Mouse (Mus musculus) stomach, embryonic 16.5 days (tissue): ENCODE data around the gene Sstr3. TPM values are rescaled to one million over a fixed set of nuclear protein-coding genes. Genes with fewer than 3 reads are reported as not detected.
A peak's percentile ranks its signal among the peaks of the same experiment; 100 is the strongest.

Source experiments
- ATAC-seq: fragments of 200-750 bp; cut with Nextera tagmentation; 2 replicates; pipeline ENCODE4 v1.8.0; 2017; ENCODE audit warnings: moderate number of reproducible peaks, moderate TSS enrichment; ENCODE audit not compliant: insufficient read depth, low FRiP score
- H3K27ac ChIP-seq: fragments of 300-500 bp; sonication (generic); 2 replicates; pipeline ENCODE4 v1.5.1; 2014; ENCODE audit warnings: low read length
- H3K27me3 ChIP-seq: fragments of 300-500 bp; sonication (generic); 2 replicates; pipeline ENCODE4 v1.6.1; 2014; ENCODE audit warnings: low read length, control low read depth, mixed read lengths; ENCODE audit not compliant: control insufficient read depth, insufficient read depth
- H3K36me3 ChIP-seq: fragments of 300-500 bp; sonication (generic); 2 replicates; pipeline ENCODE4 v1.6.1; 2014; ENCODE audit warnings: low read length; ENCODE audit not compliant: control insufficient read depth, insufficient read depth
- H3K4me1 ChIP-seq: fragments of 300-500 bp; sonication (generic); 2 replicates; pipeline ENCODE4 v1.6.1; 2014; ENCODE audit warnings: low read length, control low read depth, mixed read lengths; ENCODE audit not compliant: control insufficient read depth, insufficient read depth
- H3K4me2 ChIP-seq: fragments of 300-500 bp; sonication (generic); 2 replicates; pipeline ENCODE4 v1.6.1; 2014; ENCODE audit warnings: low read depth, low read length, mixed read lengths
- H3K4me3 ChIP-seq: fragments of 300-500 bp; sonication (generic); replicated peaks from 2 replicates; pipeline ENCODE4 v1.5.1; 2014; ENCODE audit warnings: mild to moderate bottlenecking, low read length
- H3K9ac ChIP-seq: fragments of 300-500 bp; sonication (generic); 2 replicates; pipeline ENCODE4 v1.6.1; 2014; ENCODE audit warnings: low read length
- H3K9me3 ChIP-seq: fragments of 300-500 bp; sonication (generic); replicated peaks from 2 replicates; pipeline ENCODE4 v1.6.1; 2016; ENCODE audit warnings: low read length, control low read depth; ENCODE audit not compliant: control insufficient read depth
- WGBS: fragments of 180-500 bp; shearing (Covaris S2); extraction: QIAGEN DNeasy Blood & Tissue Kit; methylation state at CpG from one replicate; pipeline ENCODE4 v1.1.7; 2014; 5-methylcytosine and 5-hydroxymethylcytosine counted together
- polyA plus RNA-seq: library from polyadenylated mRNA; unstranded; fragments of >200 nt; fragmentation: Nextera tagmentation; extraction: Ambion mirVana; gene quantifications from 2 replicates; pipeline ENCODE4 v1.2.1, GENCODE M21; 2015

The Sstr3 gene
- polyA plus RNA-seq, 1 experiment from 2014 or later = 0.12 TPM

DNA sequence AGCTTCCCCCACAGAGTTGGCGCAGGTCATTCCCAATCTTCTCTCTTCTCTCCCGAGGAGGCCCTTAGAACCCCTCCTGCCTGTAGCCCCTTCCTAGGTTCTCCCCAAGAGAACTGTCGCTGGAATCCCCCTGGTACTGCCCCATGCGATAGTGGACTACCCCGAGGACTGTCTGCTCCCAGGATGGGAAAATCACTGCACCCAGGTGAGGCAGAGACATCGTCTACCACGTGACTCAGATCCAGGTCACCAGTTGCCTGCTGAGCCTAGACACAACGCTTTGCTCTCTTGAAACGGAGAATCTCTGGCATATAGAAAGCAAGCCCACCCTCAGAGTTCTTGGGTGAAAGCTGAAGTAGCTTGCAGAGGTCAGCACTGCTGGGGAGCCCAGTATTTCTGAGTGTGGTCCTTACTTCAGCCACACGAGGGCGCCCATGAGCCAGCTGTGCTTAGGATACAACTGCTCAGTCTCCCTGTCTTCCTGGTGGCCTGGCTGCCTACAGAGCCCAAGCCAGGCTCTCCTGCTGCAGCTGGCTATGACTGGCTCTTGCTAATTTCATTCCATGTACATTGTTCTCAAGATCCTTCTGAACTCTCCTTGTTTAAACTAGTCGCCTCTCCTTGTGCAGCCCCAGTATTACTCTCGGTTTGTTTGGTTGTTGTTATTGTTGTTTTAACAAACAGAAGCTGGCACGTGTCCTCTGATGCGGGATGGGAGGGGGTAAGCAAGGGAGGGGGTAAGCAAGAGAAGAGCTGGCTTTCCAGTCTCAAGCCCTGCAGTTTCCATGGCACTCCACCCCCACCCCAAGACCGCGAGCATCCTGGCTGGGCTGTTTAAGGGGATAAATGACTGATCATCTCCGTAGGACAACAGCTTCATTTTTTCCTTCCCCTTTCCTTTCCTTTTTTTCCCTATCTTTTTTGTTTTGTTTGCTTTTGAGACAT, 42.8 kb upstream of the Sstr3 start:
- Histone ChIP-seq H3K4me3 (no peak overlapping the region), H3K9ac (no peak overlapping the region), H3K27me3 (no peaks in the 10 kb centered on the region), H3K36me3 (no peaks in the 10 kb centered on the region), H3K9me3 (no peaks in the 10 kb centered on the region), H3K27ac (no peak overlapping the region), H3K4me1 (0 out of 2 replicates have a peak, but pooled peaks cover 3% of the 10 kb centered on the region), H3K4me2 (no peak overlapping the region)
- peak; percentile 68; the same call in 1 of the 2 replicates for ATAC-seq
- 53% methylated on average over 18 of the region's 18 CpGs for WGBS

DNA sequence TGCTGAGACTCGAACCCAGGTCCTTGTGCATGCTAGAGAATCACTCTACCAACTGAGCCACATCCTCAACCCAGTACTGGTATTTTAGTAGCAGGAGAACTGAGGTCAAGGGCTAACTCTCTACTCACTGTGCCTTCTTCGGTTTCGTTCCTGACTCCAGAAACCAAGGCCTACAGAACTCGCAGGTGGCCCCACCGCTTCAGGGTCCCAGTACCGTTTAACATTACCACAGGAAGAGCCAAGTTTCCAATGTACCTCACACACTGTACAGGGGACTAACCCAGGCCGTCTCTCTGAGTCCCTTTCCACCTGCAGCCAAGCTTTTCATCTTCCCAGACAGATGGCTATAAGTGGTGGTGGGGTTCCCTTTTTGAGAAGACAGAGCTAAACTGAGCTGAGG, 40.9 kb upstream of the Sstr3 start:
- Histone ChIP-seq H3K9me3 (no peaks in the 10 kb centered on the region), H3K9ac (no peak overlapping the region), H3K4me1 (peaks cover 9% of the 10 kb centered on the region), H3K4me2 (no peak overlapping the region), H3K36me3 (no peaks in the 10 kb centered on the region), H3K4me3 (no peak overlapping the region), H3K27ac (no peak overlapping the region), H3K27me3 (no peaks in the 10 kb centered on the region)
- WGBS = 86% methylated on average over 7 of the region's 7 CpGs
- no peak for ATAC-seq

DNA sequence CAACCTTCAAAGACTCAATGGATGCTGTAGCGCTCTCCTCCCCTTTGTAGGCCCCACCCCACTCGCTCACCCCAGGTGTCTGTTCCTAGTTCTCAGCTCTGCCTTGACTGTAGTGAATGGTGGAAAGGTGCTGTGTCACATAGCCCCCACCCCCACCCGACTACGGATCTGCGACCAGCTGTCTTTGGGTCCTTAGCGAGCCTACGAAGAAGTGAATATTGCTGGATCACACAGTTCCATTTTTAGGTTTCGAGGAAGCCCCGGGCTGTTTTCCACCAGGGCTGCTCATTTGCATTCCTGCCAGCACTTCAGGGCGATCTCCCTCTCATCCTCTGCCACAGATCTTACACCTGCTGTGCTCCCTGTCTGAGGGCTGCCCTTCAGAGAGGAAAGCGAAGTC, 38.9 kb upstream of the Sstr3 start:
- H3K9me3 ChIP-seq = no peaks in the 10 kb centered on the region
- H3K4me2 ChIP-seq = no peak overlapping the region
- no peak overlapping the region for H3K9ac ChIP-seq
- H3K36me3 ChIP-seq = no peaks in the 10 kb centered on the region
- no peak for ATAC-seq
- H3K4me1 ChIP-seq = peaks cover 13% of the 10 kb centered on the region
- H3K4me3 ChIP-seq = no peak overlapping the region
- 22% methylated on average over 11 of the region's 11 CpGs for WGBS
- H3K27ac ChIP-seq = no peak overlapping the region
- H3K27me3 ChIP-seq = no peaks in the 10 kb centered on the region

DNA sequence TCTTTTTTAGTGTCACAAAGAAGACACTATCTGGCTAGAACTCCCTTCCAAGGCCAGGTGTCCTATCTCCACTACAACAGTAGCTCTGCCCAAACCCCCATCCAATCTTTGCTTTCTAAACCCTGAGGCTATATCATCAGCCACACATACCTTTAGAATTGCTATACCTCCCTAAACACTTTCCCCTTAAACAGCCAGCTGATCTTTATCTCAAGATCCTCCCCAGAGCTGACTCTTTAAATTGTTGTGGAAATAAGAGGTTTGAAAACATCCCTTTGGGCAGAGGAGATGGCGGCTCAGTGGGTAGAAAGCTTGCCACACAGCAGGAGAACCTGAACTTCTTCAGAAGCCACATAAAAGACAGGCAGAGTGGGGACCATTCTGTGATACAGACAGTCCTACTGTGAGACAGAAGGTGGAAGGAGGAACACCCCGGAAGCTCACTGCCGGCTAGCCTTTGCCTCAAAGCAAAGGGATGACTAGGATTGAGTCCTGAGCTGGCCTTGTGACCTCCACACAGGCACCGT, 31.9 kb upstream of the Sstr3 start:
- no peak overlapping the region for H3K4me2 ChIP-seq
- ATAC-seq = no peak
- no peak overlapping the region for H3K9ac ChIP-seq
- no peaks in the 10 kb centered on the region for H3K27me3 ChIP-seq
- no peak overlapping the region for H3K4me3 ChIP-seq
- no peak overlapping the region for H3K27ac ChIP-seq
- 55% methylated on average over 4 of the region's 4 CpGs for WGBS
- H3K4me1 ChIP-seq = peaks cover 13% of the 10 kb centered on the region
- no peaks in the 10 kb centered on the region for H3K36me3 ChIP-seq
- no peaks in the 10 kb centered on the region; the same call in 1 of the 2 replicates for H3K9me3 ChIP-seq

DNA sequence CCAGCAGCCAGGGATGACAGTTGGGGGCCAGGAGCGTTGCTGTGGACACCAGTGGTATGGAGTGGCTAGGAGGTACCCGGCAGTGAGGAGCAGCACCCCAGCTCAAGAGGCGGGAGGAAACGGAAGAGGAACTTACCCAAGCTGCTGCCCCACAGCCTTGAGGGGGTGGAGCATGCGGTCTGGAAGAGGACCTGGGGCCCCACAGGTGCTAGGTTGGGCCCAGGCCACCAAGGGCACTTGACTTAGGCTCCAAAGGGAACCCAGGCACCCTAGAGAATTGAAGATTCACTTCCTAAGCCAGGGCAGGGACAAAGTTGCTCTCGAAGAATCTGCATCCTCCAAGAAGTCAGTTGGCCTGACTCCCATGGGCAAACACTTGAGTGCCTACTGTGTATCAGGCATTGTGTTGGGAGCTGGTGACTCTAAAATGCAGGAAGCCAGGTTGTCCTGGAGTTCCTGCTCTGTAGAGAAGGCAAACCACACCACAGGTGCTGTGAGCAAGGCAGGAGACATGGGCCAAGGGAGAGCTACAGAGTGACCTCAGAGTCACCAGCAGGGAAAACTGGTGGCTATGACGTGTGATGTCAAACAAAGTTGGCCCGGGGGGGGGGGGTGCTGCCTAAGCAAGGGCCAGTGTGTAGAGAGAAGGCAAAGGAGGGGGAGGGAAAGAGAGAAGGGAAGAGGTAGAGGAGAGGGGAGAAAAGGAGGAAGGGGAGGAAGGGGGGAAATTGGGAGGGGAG, 28.3 kb upstream of the Sstr3 start, which contains the start of gene Rac2:
TSS of gene Rac2 (minus strand) at position 126 of the 740 bp plus-strand sequence.
- no peak within 1 kb of the TSS; the same call in 1 of the 2 replicates for H3K27ac ChIP-seq
- H3K27me3 ChIP-seq = no peaks in the 10 kb centered on the region
- no peaks in the 10 kb centered on the region for H3K36me3 ChIP-seq
- H3K4me1 ChIP-seq = 0 out of 2 replicates have a peak, but pooled peaks cover 3% of the 10 kb centered on the region
- H3K4me3 ChIP-seq = peak within 1 kb of the TSS; percentile 25
- ATAC-seq = peak; percentile 16; the same call in 1 of the 2 replicates
- WGBS = 65% methylated on average over 8 of the region's 8 CpGs
- no peak within 1 kb of the TSS for H3K4me2 ChIP-seq
- H3K9ac ChIP-seq = peak within 1 kb of the TSS; percentile 46
- no peaks in the 10 kb centered on the region; the same call in 1 of the 2 replicates for H3K9me3 ChIP-seq

DNA sequence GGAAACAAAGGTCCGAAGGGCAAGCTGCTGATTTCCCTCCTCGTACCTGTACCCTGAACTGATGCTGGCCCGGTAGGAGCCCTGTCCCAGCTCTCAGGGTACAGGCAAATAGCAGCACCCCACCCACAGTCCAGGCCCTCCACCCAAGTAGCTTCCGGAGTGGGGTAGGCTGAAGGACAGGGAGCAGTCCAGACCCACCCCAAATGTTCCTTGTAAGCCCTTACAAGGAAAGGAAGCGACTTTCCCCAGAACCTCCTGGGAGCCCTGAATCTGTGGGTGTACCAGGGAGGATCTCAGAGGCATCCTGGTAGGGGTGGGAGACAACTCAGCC, 27.8 kb upstream of the Sstr3 start:
- Histone ChIP-seq H3K4me2 (no peak overlapping the region), H3K36me3 (no peaks in the 10 kb centered on the region), H3K9me3 (no peaks in the 10 kb centered on the region; the same call in 1 of the 2 replicates), H3K27me3 (no peaks in the 10 kb centered on the region), H3K9ac (peak overlapping the region; percentile 46), H3K27ac (no peak overlapping the region), H3K4me1 (0 out of 2 replicates have a peak, but pooled peaks cover 3% of the 10 kb centered on the region), H3K4me3 (peak overlapping the region; percentile 25)
- whole genome bisulfite sequencing = 86% methylated on average over 5 of the region's 5 CpGs
- ATAC-seq = no peak

DNA sequence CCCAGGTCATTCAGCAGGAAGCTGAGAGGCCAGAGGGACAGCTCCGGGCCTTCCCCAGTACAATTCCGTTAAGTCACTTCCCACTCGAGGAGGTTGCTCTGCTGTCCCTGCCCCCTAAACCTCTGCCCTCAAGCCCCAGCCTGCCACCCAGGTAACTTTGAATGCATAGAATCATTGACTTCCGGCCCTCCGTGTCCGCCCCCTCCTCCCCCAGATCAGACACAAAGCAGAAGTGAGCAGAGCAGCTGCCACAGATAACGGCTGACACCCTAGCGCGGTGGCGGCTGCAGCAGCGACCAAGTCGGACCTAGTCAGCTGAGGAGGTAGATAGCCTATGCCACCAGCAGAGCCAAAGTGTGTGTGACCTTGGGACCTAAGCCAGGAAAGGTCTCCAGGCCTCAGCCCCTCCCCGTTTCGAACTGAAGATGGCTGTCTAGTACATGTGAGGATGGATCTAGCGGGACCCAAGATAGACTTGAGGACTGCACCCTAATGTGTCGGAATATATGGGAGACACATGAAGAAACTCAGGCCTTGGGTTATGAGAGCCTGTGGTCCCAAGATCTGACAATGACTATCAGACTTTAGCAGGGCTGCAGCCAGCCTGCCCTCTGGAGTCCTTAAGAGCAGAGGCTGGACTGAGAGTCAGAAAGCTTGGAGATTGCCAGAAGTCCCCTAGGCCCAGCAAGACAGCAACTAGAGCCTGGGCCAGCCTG, 27.2 kb upstream of the Sstr3 start:
- Histone ChIP-seq H3K4me1 (0 out of 2 replicates have a peak, but pooled peaks cover 3% of the 10 kb centered on the region), H3K27me3 (no peaks in the 10 kb centered on the region), H3K9ac (peak overlapping the region; percentile 46), H3K27ac (no peak overlapping the region; the same call in 1 of the 2 replicates), H3K36me3 (no peaks in the 10 kb centered on the region), H3K4me2 (no peak overlapping the region), H3K4me3 (peak overlapping the region; percentile 25), H3K9me3 (no peaks in the 10 kb centered on the region; the same call in 1 of the 2 replicates)
- 0 out of 2 replicates have a peak, but pooled peaks have one; percentile 19 for ATAC-seq
- 42% methylated on average over 16 of the region's 16 CpGs for WGBS

DNA sequence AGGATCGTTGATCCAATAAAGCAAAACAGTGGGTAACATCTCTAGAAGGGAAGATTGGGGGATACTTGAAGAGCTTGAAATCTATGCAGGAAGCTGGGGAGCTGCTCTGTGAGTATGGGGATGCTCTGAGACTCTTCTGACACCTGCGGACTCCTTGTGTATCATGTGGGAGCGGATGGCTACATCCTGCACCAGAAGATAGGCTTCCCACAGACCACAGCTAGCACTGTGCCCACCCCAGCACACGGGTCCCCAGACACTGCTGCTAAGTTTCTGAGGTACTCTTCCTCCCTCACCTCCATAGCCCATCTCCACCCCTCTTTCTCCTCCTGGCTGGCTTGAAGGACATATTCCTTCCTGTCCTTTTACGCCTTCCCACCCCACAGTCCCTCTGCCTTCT, 25.7 kb upstream of the Sstr3 start:
- Histone ChIP-seq H3K36me3 (no peaks in the 10 kb centered on the region), H3K4me1 (0 out of 2 replicates have a peak, but pooled peaks cover 3% of the 10 kb centered on the region), H3K27ac (no peak overlapping the region), H3K4me3 (no peak overlapping the region), H3K4me2 (no peak overlapping the region), H3K27me3 (no peaks in the 10 kb centered on the region), H3K9ac (no peak overlapping the region), H3K9me3 (no peaks in the 10 kb centered on the region; the same call in 1 of the 2 replicates)
- ATAC-seq = no peak
- WGBS = 94% methylated on average over 5 of the region's 5 CpGs
